Mouse (Mus musculus) heart, adult 9 months (tissue): ENCODE data around the gene Foxd3.
"Not testable (repeated sequence)": the region's sequence is repeated elsewhere in the genome, so short reads cannot be mapped to it uniquely, and the experiment has no call there.

Source experiments
- DNase-seq, 2 experiments: peaks; one replicate each; pipeline ENCODE4 v3.0.0; 2022; ENCODE audit warnings: low spot score in 2 of 2

Foxd3 gene

DNA sequence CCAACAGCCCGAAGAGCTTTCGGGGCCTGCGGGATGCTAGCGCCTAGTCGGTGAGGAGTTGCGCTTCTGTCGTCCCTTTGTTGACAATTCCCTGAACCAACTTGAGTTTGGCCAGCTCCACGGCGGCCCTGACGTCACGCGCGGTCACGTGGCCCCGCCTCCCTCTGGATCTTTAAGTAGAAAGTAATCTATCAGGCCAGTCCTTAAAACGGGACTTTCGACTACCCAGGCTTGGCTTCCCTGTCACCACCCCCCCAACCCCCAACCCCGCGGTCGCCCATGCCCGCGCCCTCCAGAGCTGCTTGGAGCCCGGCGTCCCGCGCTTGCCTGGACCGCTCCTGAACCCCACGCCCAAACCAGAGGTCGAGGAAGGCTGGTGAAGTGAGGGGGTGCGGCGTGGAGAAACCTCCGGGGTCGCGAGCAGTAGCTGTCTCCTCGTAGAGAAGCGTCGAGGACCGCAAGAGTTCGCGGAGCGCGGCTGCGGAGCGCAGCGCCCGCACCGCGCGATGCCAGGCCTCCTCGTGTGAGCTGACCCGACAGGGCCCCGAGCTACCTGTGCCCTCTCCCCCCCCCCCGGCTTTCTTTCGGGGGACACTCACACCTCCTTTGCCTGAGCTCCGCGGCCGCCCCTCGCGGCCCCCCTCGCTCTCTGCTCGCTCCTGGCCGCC lies at the start of gene Foxd3:
TSS of gene Foxd3 (plus strand) at position 363 of the 668 bp plus-strand sequence.
- no peak for DNase-seq

DNA sequence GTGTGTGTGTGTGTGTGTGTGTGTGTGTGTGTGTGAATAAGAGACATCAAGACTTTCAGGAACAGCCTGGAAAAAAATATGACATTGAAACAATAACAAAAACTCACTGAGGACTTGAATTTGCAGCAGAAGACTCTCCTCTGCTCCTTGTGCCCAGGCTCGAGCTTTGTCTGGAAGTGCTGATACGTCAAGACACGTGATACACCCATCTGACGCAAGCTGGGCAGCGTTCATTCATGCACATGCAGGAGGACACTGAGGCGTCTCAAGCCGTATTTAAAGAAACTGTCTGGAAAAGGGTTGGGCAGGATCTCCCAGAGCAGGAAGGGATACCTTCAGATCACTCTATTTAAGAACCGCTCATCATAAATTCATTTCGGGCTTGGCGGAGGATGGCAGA lies 43.9 kb upstream of the Foxd3 start:
- no peak for DNase-seq

DNA sequence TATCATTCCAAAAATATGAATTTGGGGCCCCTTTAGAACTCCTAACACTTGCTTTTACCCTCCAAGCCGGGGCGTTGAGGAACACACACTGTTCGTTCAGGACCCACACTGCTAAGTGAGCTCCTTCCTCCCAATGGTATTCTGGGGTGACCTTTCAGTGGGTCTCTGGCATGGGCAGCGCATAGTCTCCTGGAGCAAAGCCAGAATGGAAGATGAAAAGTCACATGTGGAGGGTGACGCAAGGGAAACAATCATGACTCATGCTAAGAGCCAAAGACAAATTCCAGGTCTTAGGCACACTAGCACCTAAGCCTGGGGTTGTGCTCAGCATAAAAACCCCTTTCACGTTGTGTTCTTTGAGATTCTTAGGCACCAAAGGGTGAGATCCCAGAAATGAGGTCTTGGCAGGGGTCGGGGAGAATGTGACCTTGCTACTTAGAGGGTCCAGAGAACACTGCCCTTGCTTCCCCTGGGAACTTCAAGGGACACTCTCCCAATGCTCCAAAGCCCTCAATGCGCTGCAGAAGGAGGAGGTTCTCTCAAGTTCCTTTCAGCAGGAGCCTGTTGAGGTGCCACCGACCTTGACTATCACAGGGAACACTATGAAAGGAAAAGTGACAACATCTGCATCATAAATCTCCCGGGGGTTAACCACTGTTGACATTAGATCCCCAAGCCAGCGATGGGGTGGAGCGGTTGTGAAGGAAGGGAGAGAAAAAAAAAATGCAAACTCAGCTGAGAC lies 43.3 kb upstream of the Foxd3 start:
- DNase-seq: no peak

DNA sequence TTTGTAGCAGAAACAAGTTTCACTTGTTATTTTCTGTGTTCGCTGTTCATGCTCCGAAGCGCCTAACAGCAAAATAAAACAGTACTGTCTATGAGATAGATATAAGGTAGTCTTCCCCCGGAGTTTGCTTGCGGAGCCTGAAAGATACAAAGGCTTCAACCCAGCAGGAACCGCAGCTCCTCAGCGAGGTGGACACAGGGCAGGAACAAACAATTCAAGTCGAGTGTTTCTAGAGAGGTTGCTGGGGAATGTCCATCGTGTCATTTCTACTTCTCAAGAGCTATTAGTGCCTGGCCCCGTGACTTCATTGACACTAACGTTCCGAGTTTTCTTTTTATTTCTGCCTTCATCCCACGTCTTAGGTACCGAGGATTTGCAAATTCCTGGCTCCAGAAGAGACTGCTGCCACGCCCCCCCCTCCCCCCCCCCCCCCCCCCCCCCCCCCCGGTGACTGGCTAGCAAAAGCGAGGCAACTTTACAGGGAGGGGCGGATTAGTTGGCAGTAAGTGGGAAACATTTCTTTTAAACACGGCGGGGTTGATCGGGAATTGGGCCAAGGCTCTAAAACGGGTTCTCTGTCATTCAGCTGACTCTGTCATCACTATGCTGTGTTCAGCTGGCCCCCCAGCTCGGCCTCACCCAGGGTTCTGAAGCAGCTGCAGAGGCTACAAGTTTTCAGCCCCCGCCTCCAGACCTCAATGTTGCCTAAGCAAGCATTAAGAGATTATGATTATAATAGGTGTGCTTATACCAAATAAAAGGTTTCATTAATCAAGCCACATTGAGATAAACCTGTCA lies 29.9 kb upstream of the Foxd3 start:
- DNase-seq: no peak

DNA sequence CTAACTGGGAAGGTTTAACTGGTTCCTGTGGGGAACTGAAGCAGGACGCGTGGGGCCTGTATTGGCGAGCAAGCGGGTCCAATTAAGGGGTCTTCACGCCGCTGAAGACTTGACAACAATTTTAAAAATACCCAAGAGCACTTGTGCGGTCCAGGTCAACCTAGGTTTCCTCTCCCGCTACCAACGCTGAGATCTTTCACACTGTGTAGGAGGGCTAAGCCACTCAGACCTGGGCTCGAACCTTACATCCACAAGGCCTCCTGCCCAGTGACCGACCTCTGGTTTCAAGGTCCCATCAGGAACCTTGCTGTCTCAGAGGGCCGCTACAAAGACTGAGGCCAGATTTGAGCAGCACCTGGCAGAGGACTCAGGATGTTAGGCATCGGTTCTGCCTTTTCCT lies 29.0 kb upstream of the Foxd3 start:
- no peak for DNase-seq

DNA sequence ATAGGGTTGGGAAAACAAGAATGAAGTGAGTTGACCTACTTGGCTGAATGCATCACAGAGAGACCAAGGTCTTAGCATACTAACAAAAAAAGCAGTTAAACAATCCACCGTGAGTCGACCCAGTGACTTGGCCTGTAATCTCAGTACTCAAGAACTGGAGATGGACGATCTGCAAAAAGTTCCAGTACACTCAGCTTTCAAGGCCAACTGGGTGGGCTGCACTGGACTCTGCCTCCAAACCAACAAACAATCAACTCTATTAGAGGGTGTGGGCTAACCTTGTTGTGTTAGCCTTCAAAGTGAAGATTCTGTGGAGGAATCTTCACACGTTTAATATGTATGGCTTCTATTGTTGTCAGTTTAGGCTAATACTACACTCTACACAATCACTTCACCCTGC lies 20.1 kb upstream of the Foxd3 start:
- no peak for DNase-seq

DNA sequence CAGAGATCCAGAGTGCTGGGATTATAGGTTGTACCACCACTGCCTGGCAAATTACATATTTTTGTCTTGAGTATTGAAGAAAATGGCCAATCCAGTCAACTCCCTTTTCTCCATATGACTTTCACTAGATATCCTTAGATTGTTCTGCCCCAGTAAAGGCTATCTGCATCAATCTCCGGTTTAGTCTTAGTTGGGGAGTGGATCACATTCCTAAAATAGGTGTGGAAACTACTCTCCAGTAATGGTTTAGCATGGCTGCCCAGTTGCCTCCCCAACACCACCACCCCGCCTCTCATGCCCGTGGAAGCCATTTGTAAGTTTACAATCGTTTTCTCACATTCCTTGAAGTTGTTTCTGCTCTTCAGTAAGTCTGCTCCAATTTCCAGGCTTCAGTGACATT lies 19.4 kb upstream of the Foxd3 start:
- no peak for DNase-seq

DNA sequence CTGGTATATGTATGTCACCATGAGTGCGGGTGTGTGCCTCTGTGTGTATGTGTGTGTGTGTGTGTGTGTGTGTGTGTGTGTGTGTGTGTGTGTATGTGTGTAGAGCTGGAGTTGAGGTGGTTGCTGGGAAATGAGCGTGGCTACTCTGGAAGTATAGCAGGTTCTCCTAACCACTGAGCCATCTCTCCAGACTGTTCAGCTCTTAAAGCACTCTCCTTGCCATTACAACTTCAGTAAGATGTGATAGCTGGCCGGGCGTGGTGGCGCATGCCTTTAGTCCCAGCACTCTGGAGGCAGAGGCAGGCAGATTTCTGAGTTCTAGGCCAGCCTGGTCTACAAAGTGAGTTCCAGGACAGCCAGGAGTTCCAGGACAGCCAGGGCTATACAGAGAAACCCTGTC lies 15.5 kb upstream of the Foxd3 start:
- not testable (repeated sequence) for DNase-seq

DNA sequence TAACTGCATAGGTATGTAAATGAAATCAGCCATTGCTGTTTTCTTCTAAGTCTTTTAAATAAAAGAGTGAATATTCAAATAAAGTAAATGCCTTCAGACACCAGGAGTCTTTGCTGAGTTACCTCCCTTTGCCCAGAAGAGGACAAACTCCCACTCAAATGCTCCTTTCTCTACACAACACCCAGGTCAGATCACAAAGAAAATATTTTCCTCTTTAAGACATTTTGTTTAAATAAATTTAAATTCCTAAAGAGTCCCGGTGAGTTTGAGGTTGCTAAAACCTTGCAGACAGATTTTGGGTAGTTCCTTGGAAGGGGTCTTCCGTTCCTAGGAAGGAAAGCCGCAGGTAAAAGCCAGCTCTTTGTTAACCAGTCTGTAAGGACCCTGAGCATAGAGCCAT lies 14.2 kb upstream of the Foxd3 start:
- no peak for DNase-seq

DNA sequence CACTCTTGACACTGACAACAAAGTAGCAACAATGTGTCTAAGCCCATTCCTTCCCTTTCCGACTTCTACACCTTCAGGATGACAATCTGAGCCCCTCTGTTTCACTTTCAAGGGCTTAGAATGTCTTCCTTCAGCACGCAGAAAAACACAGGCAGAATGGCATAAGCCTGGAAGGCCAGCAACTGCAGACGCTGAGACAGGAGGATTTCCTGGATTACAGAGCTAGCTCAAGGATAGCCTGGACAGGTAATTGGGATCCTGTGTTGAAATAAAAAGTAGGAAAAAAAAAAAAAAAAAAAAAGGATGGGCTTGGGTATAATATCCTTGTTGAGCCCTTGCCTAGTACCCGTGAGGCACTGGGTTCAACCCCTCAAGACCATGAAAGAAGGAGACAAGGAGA lies 10.5 kb upstream of the Foxd3 start:
- DNase-seq: no peak

DNA sequence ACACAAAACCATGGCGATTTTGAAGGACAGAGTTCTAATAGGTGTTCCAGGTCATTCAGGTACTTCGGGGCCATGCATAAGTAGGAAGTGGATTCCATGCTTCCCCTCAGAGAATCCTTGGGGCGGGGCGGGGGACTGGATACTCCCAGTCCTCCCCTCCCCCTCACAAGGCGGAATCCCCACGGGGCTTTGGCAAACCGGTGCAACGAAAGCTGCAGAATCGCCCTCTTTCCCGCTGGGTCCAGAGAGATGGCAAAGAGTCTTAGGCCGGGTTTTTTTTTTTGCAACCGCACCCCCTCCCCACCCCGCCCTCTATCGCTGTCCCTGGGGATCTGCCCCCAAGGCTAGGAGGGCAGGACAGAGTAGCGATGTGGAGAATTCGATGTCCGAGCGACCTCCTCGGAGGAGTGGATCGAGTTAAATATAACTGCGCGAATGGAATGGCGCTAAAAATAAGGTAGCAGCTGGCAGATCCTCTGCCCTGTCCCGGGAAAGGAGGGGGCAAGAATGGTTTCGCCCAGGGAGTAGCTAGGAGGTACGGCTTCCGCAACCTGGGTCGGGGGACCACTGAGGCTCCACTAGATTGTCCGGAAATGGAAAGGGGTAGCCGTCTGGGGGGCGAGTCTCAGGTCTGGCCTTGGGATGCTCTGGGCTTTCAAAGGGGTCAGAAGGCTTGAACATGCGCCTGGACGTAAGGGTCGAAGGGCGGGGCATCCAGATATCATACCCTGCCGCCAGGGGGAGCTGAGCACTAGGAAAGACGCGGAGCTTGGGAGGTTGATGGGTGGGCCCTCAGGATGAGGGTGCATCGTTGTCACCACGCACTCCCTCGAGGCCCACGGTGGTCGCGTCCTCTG lies 5.8 kb upstream of the Foxd3 start:
- DNase-seq: no peak

DNA sequence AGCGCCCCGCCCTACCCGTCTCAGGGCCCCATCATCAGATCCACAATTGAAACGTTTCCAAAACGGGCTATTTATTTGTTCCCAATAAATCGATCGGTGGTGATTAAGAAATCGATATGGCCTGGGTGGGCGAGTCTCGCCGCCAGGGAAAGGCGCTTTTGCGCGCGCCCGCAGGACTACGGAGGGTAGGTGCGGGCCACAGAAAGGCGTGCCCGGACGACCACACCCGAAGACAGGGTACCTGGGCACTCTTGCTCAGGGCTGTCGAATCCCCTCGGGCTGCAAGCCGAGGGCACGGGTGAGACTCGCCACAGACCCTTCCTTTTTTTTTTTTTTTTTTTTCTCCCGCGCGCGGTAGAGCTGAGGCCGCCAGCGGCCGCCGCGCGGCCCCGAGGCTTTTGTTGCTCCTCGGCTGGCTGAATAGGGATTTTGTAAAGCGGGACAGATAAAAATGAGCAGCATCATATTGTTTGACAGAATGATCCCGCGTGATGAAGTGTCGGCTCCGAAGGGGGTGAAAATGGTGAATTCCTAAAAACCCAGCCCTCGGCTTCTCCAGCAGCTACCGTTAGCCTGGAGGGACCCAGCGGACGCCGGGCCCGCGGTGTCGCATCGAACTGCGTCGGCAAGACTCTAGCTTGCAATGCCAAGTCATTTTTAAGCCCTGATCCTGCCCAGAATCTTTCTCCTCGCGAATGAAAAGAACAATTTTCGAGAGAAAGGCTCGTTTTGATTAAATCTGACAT lies 5.0 kb upstream of the Foxd3 start:
- DNase-seq: no peak

DNA sequence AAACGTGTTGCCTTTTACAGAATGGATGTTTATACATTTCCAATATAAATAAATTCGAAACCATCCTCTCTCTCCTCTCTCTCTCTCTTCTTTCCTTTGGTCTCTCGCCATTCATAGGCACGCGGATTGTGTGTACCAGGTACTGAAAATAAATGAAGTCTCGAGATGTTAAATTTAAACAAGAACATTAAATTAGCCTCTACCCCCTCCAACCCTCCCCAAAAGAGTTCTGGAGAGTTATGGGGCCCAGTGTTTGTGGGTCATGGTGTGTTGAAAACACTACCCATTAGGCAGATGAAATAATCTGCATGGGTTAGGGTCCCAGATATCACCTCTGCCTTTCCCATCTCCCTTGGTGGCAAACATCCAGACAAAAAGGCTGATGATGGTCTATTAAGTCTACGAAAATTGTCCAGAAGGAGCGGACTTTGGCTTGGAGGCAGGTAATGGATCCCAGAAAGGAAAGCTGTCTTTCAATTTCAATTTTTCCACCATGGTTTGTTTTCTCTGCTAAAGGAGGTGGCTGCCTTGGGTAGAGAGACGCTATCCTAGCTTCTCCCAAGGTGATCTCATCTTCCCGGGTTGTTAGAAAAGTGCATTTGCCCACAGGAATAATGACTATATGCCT lies 4.2 kb upstream of the Foxd3 start:
- DNase-seq: no peak

DNA sequence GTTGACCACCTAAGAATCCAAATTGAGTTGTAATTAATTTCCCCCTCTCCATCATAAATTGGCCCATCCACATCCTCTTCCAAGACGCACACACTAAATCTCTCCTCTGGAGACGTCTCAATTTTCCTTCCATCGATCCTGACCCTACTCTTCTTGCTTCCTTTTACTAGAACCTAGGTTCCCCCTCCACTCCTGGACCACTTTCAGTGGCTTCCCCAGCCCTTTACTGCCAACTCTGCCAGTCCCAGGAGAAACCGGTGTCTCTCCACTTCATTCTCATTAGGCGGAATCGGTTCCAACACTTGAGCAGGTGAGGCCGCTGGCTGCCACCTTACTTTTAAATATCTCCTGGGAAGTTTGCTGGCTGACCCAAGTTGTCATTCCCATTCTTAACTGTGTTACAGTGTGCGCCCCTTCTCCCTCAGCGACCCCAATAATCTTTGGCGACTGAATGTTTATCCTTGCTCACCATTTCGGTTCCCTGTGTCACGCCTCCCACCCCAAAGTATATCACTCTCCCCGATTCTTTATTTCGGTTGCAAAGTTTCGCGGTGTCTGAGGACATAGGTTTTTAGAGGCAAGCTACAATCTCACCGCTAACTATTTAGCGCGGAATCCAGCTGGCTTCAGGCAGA lies 3.4 kb upstream of the Foxd3 start:
- DNase-seq: no peak

DNA sequence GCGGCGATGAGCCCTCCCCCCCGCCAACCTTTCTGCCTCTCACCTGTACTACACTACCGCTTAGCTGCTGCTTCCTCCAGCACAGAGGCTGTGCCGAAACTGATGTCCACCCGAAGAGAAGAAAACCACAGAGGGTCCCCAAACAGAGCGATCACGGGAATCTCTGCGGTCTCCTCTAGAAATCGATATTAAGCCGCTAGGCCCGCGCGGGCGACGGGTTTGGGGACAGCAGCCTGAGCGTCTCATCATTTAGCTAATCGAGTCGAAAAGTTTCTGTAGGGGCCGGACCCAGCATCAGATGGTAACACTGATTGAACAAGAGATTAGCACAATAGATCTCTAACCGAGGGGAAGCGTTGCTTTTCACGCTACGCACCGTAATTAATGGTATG lies 2.9 kb upstream of the Foxd3 start:
- DNase-seq: no peak

DNA sequence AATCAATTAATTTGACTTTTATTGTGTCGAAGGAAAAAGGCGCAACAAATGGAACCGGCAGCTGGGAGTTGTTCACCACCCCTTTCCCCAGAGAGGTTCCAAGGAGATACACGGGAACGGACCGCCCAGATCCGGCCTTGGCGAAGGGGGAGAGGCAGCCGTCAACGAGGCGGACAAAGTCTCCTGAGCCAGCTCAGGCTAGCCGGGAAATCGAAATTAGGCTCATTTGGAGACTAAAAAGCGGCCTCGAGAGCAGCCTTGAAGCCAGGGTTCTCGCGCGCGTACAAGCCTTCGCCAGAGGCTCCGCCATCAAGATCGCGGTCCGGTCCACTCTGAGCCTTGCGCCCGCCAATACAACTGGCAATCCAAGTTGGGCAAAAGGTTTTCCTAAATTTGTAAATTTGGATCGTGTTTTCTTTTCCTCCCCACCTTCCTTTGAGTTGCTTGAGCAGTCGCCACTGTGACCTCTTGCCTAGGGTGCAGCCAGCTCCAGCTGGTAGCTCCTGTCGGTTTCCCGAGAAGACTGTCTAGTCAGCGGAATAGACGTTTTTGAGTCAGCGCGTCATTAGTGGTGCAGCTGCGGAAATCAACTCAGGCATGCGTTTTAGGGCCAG lies 2.4 kb upstream of the Foxd3 start:
- no peak for DNase-seq

DNA sequence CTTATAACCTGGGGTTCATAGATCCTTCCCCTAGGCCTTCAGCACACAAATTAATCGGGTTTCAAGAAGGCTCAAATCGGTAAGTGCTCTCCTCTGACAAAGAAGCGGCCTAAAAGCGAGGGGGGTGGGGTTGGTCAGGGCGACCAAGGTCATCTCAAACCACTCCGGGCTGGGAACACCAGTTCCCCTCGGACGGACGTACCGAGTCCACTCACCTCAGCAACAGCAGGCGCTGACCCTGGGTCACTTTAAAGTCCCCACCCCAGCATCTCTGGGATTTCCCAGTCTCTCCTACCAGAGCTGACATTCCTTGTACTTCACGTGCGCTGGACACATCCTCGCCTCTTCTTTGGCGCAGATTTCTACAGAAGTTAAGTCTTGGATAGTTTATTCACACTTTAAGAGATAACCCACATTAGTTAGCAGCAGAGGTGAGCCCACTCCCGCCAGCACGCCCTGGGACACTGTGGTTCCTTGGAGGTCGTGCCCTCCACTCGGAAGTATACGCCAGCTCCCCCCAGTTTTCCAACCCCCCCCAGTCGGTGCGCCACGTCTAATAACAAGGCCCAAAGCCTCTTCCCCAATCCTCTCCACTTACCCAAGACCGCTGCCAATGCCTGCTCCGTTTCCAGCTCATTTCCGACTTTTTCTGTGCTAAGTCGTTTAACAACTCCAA lies 1.3 kb upstream of the Foxd3 start:
- no peak for DNase-seq

DNA sequence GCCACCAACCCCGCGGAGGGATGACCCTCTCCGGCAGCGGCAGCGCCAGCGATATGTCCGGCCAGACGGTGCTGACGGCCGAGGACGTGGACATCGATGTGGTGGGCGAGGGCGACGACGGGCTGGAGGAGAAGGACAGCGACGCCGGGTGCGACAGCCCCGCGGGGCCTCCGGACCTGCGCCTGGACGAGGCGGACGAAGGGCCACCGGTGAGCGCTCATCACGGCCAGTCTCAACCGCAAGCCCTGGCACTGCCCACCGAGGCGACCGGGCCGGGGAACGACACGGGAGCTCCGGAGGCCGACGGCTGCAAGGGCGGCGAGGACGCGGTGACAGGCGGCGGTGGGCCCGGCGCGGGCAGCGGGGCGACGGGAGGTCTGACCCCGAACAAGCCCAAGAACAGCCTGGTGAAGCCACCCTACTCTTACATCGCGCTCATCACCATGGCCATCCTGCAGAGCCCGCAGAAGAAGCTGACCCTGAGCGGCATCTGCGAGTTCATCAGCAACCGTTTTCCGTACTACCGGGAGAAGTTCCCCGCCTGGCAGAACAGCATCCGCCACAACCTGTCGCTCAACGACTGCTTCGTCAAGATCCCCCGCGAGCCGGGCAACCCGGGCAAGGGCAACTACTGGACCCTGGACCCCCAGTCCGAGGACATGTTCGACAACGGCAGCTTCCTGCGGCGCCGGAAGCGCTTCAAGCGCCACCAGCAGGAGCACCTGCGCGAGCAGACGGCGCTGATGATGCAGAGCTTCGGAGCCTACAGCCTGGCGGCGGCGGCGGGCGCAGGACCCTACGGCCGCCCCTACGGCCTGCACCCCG lies 718 bp downstream of the Foxd3 start:
- no peak for DNase-seq
